Mouse (Mus musculus) megakaryocyte, embryonic 14.5 days (primary cell): ENCODE data around the gene Arhgef3.

Experiments
- FLI1 ChIP-seq: IDR thresholded peaks from 2 replicates; pipeline ENCODE4 v1.6.1; 2012; ENCODE audit warnings: low read length, inconsistent platforms, mixed read lengths
- GATA1 ChIP-seq: IDR thresholded peaks from 3 replicates; pipeline ENCODE4 v1.6.1; 2012; ENCODE audit warnings: mixed read lengths, low read length, inconsistent platforms, borderline replicate concordance

DNA sequence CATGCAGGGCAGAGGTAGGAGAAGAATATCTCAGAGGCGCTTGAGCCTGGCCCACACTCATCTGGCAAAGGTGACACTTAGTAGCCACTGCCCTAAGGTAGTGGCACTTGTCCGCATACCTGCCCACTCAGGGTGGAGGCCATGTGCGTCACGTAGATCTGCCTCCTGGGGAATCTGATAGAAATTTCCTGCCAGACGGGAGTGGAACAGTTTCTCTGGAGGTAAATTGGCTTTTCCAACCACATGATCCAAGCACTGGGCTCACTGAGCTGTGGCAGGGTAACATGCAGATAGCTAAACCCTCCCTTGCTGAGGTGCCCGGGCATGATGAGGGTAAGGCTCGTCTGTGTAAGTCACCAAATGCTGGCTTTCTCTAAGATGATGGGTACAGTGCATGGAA, 46.1 kb downstream of the Arhgef3 start:
- TF ChIP-seq GATA1 = no peak
- TF ChIP-seq FLI1 = no peak
